Mouse (Mus musculus) midbrain, embryonic 15.5 days (tissue): ENCODE data around the gene Ppard. TPM values are rescaled to one million over a fixed set of nuclear protein-coding genes. Genes with fewer than 3 reads are reported as not detected.

Source experiments
- ATAC-seq: fragments of 200-750 bp; cut with Nextera tagmentation; replicated peaks from 2 replicates; pipeline ENCODE4 v1.8.0; 2017; ENCODE audit warnings: moderate TSS enrichment
- H3K27ac ChIP-seq: fragments of 300-500 bp; sonication (generic); 2 replicates; pipeline ENCODE4 v1.5.1; 2015; ENCODE audit warnings: mild to moderate bottlenecking, inconsistent platforms
- H3K27me3 ChIP-seq: fragments of 300-500 bp; sonication (generic); replicated peaks from 2 replicates; pipeline ENCODE4 v1.6.1; 2015; ENCODE audit warnings: inconsistent platforms
- H3K36me3 ChIP-seq: fragments of 300-500 bp; sonication (generic); replicated peaks from 2 replicates; pipeline ENCODE4 v1.6.1; 2015; ENCODE audit warnings: inconsistent platforms
- H3K4me1 ChIP-seq: fragments of 300-500 bp; sonication (generic); 2 replicates; pipeline ENCODE4 v1.6.1; 2015; ENCODE audit warnings: inconsistent platforms
- H3K4me2 ChIP-seq: fragments of 300-500 bp; sonication (generic); 2 replicates; pipeline ENCODE4 v1.6.1; 2015; ENCODE audit warnings: inconsistent platforms, mild to moderate bottlenecking, moderate library complexity
- H3K4me3 ChIP-seq: fragments of 300-500 bp; sonication (generic); 2 replicates; pipeline ENCODE4 v1.5.1; 2015; ENCODE audit warnings: mild to moderate bottlenecking, inconsistent platforms
- H3K9ac ChIP-seq: fragments of 300-500 bp; sonication (generic); 2 replicates; pipeline ENCODE4 v1.6.1; 2015; ENCODE audit warnings: mild to moderate bottlenecking, inconsistent platforms
- H3K9me3 ChIP-seq: fragments of 300-500 bp; sonication (generic); 2 replicates; pipeline ENCODE4 v1.6.1; 2016; ENCODE audit warnings: inconsistent platforms
- WGBS: fragments of 180-500 bp; shearing (Covaris S2); methylation state at CpG from one replicate; pipeline ENCODE4 v1.1.7; 2015; ENCODE audit warnings: mixed read lengths; 5-methylcytosine and 5-hydroxymethylcytosine counted together
- polyA plus RNA-seq: library from polyadenylated mRNA; unstranded; fragments of >200 nt; fragmentation: Nextera tagmentation; extraction: Ambion mirVana; gene quantifications from 2 replicates; pipeline ENCODE4 v1.2.1, GENCODE M21; 2015

Ppard gene
- polyA plus RNA-seq, 1 experiment from 2014 or later, result 1.8 TPM

GRCm38 (mm10) chr17:28341091-28341490, 108.6 kb downstream of the Ppard start:
- peak; percentile 66 for ATAC-seq
- H3K4me2 ChIP-seq, result peak overlapping the region; percentile 55
- no peaks in the 10 kb centered on the region; the same call in 1 of the 2 replicates for H3K27me3 ChIP-seq
- H3K9me3 ChIP-seq, result no peaks in the 10 kb centered on the region
- WGBS, result 8% methylated on average over 26 of the region's 26 CpGs
- H3K36me3 ChIP-seq, result no peaks in the 10 kb centered on the region
- peaks cover 20% of the 10 kb centered on the region for H3K4me1 ChIP-seq
- H3K9ac ChIP-seq, result peak overlapping the region; percentile 29
- H3K4me3 ChIP-seq, result peak overlapping the region; percentile 26
- H3K27ac ChIP-seq, result no peak overlapping the region

DNA sequence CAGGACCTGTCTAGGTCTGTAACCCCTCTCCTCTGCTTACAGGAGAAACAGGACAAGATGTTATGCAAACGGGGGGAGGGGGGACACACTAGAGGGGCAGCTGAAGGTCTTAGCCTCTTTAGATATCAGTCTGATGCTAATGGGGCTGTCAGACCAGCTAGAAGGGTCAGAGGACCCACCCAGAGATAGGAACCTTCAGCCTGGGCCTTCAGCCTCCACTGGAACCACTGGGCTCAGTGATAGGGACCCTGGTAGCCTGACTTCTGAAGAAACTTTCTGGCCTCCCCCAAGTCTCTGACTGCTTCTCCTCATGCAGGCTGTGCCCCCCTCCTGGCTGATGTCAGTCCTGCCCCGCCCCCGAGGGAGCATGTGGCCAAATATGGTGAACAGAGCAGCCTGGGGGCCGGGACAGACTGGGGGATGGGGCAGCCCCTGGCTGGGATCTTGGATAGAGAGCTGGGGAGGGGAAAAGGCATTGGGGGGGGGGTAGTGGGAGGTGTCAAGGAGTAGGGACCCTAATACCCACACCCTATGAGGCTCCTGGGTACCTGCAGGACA, 111.6 kb downstream of the Ppard start:
- no peaks in the 10 kb centered on the region for H3K9me3 ChIP-seq
- peaks cover 20% of the 10 kb centered on the region for H3K4me1 ChIP-seq
- 39% methylated on average over 4 of the region's 4 CpGs for WGBS
- no peak for ATAC-seq
- no peak overlapping the region for H3K4me3 ChIP-seq
- H3K9ac ChIP-seq, result no peak overlapping the region
- no peak overlapping the region for H3K27ac ChIP-seq
- no peaks in the 10 kb centered on the region for H3K36me3 ChIP-seq
- H3K4me2 ChIP-seq, result no peak overlapping the region
- peaks cover 4% of the 10 kb centered on the region; the same call in 1 of the 2 replicates for H3K27me3 ChIP-seq

GRCm38 (mm10) chr17:28344670-28345069, 112.2 kb downstream of the Ppard start:
- H3K9me3 ChIP-seq, result no peaks in the 10 kb centered on the region
- no peak overlapping the region for H3K9ac ChIP-seq
- 65% methylated on average over 3 of the region's 3 CpGs for WGBS
- no peak overlapping the region for H3K4me3 ChIP-seq
- H3K4me2 ChIP-seq, result no peak overlapping the region
- ATAC-seq, result no peak
- no peaks in the 10 kb centered on the region for H3K36me3 ChIP-seq
- H3K27ac ChIP-seq, result no peak overlapping the region
- H3K4me1 ChIP-seq, result peaks cover 21% of the 10 kb centered on the region
- H3K27me3 ChIP-seq, result peaks cover 4% of the 10 kb centered on the region; the same call in 1 of the 2 replicates

DNA sequence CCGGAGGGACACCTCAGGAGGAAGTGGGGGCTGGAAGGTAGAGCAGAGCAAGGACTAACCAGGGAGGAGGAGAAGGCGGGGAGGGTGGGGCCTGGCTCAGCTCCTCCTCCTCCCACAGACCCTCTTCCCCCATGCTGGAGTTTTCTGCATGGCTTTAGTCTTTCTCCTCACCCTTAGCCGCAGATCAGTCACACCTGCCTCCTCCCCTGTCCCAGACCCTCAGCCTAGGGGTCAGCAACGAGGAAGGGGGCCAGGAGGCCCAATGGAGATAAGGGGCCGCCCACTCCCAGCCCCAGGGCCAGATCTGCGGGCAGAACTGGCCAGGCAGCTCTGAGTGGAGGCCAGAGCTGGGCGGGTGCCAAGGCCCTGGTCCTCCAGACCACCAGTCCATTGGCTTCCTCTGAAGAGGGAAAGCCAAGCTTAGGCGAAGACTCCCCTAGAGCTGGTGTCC, 112.8 kb downstream of the Ppard start:
- H3K36me3 ChIP-seq, result no peaks in the 10 kb centered on the region
- H3K9me3 ChIP-seq, result no peaks in the 10 kb centered on the region
- H3K9ac ChIP-seq, result no peak overlapping the region
- H3K4me2 ChIP-seq, result no peak overlapping the region
- no peak for ATAC-seq
- no peak overlapping the region for H3K4me3 ChIP-seq
- H3K4me1 ChIP-seq, result peaks cover 27% of the 10 kb centered on the region
- peaks cover 4% of the 10 kb centered on the region; the same call in 1 of the 2 replicates for H3K27me3 ChIP-seq
- no peak overlapping the region for H3K27ac ChIP-seq
- WGBS, result 16% methylated on average over 8 of the region's 8 CpGs

DNA sequence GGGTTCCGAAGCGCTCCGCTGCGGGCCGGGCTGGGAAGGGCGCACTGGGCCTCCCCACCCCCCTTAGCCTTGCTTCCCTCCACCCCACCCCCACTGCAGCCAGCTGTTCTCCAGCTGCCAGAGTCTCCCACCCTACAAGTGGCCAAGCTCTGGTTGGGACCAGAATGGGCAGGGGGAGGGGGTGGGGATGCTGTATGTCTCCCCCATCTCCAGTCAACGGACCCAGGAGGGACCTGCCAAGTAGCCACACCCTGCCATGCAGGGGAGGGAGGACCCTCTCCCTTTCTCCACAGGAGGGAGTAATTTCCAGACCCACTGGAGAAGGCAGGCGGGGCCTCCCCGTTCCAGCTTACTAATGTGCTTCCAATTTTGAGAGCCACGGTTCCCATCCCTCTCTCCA, 113.4 kb downstream of the Ppard start:
- ATAC-seq, result no peak
- peaks cover 30% of the 10 kb centered on the region for H3K4me1 ChIP-seq
- no peak overlapping the region for H3K27ac ChIP-seq
- no peak overlapping the region for H3K9ac ChIP-seq
- H3K4me3 ChIP-seq, result no peak overlapping the region
- H3K27me3 ChIP-seq, result peaks cover 4% of the 10 kb centered on the region
- no peak overlapping the region; the same call in 1 of the 2 replicates for H3K4me2 ChIP-seq
- no peaks in the 10 kb centered on the region for H3K36me3 ChIP-seq
- WGBS, result 12% methylated on average over 10 of the region's 10 CpGs
- no peaks in the 10 kb centered on the region for H3K9me3 ChIP-seq

DNA sequence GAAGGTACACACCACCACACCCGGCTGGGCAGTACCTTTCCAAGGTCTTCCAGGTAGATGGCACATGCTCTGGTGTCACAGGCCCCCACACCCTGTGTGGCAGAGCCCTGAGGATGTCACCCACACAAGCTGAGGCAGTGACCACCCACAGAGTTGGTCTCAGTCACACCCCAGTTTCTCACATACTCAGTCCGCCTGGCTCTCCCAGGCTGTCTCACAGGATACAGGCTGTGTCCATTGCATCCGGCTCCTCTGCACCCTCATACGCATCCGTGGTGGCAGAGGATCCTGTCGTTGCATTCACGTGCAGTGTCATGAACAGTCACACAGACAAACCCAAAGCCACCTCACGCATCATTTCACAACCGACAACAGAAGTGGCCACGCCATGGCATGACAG, 114.8 kb downstream of the Ppard start:
- Histone ChIP-seq H3K4me3 (no peak overlapping the region), H3K27me3 (peaks cover 14% of the 10 kb centered on the region), H3K4me2 (no peak overlapping the region), H3K36me3 (no peaks in the 10 kb centered on the region), H3K4me1 (peaks cover 31% of the 10 kb centered on the region), H3K9ac (no peak overlapping the region), H3K9me3 (no peaks in the 10 kb centered on the region), H3K27ac (no peak overlapping the region)
- 77% methylated on average over 10 of the region's 10 CpGs for WGBS
- no peak for ATAC-seq

DNA sequence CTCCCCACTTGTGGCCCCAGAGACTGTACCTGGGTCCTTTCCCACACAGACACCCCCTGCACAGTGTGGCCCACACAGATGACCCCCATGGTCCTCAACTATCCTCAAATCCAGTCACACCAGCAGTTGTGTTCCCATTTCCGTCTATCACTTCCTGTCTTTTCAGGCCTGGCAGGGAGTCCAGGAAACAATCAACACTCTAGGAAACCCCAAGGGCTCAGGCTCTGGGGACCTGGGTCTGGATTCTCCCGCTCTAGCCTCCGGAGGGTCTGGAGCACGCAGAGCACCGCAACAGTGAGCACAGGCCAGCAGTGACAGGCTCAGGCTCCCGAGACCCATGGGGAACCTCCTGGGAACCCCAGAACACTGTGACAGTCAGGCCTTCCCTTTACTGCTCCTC, 115.7 kb downstream of the Ppard start:
- no peak for ATAC-seq
- H3K4me2 ChIP-seq, result no peak overlapping the region

GRCm38 (mm10) chr17:28349264-28349880, 116.9 kb downstream of the Ppard start:
- peak overlapping the region; percentile 94 for H3K4me2 ChIP-seq
- no peaks in the 10 kb centered on the region for H3K9me3 ChIP-seq
- peaks cover 19% of the 10 kb centered on the region for H3K27me3 ChIP-seq
- peak overlapping the region; percentile 51 for H3K4me3 ChIP-seq
- H3K4me1 ChIP-seq, result peaks cover 31% of the 10 kb centered on the region
- no peak for ATAC-seq
- no peak overlapping the region for H3K27ac ChIP-seq
- 14% methylated on average over 13 of the region's 13 CpGs for WGBS
- no peaks in the 10 kb centered on the region for H3K36me3 ChIP-seq
- peak overlapping the region; percentile 44 for H3K9ac ChIP-seq

More for the DNA sequence above, 115.7 kb downstream of the Ppard start:
- whole genome bisulfite sequencing, result 64% methylated on average over 6 of the region's 6 CpGs
- Histone ChIP-seq H3K27me3 (peaks cover 19% of the 10 kb centered on the region), H3K4me1 (peaks cover 31% of the 10 kb centered on the region), H3K36me3 (no peaks in the 10 kb centered on the region), H3K4me3 (no peak overlapping the region), H3K9me3 (no peaks in the 10 kb centered on the region), H3K27ac (no peak overlapping the region), H3K9ac (no peak overlapping the region)

- Histone ChIP-seq H3K36me3 (no peaks in the 10 kb centered on the region), H3K27ac (peak overlapping the region; percentile 36), H3K9ac (peak overlapping the region; percentile 44), H3K27me3 (peaks cover 19% of the 10 kb centered on the region), H3K9me3 (no peaks in the 10 kb centered on the region), H3K4me1 (peaks cover 31% of the 10 kb centered on the region), H3K4me2 (peak overlapping the region; percentile 94), H3K4me3 (peak overlapping the region; percentile 51)
- 0% methylated on average over 40 of the region's 54 CpGs for WGBS
- peak; percentile 38; the same call in 1 of the 2 replicates for ATAC-seq
These were observed 117.5 kb downstream of the Ppard start for GRCm38 (mm10) chr17:28349901-28350465.

GRCm38 (mm10) chr17:28350466-28351352, 118.2 kb downstream of the Ppard start, which contains the start of gene Tead3:
Gene Tead3, minus strand, starts transcription at chr17:28350817.
- Histone ChIP-seq H3K27me3 (peaks cover 19% of the 10 kb centered on the region), H3K9ac (peak within 1 kb of the TSS; percentile 44), H3K4me3 (peak within 1 kb of the TSS; percentile 51), H3K4me2 (peak within 1 kb of the TSS; percentile 94), H3K27ac (peak within 1 kb of the TSS; percentile 36), H3K9me3 (no peaks in the 10 kb centered on the region), H3K4me1 (peaks cover 26% of the 10 kb centered on the region), H3K36me3 (no peaks in the 10 kb centered on the region)
- WGBS, result under 1% methylated on average over 72 of the region's 73 CpGs
- ATAC-seq, result peak; percentile 79
